Mouse (Mus musculus) B cell, adult 62 days (primary cell): ENCODE measurements around the gene Gm8127. TPM values are rescaled to one million over a fixed set of nuclear protein-coding genes. Genes with fewer than 3 reads are reported as not detected.

ENCODE experiments used
- total RNA-seq: library from RNA; stranded (reverse); gene quantifications from 4 replicates; pipeline ENCODE4 v1.2.4, GENCODE M21; 2023

The Gm8127 gene
- not detected in 4 replicates for total RNA-seq

GRCm38 (mm10) chr14:43293503-43293902, at the start of gene Gm8127:
Gm8127 (minus strand) TSS chr14:43293832.

GRCm38 (mm10) chr14:43274986-43275511, 18.6 kb downstream of the Gm8127 start, which contains the start of gene Gm9732:
Gm9732 (plus strand) TSS chr14:43275036.

GRCm38 (mm10) chr14:43258349-43258748, 35.3 kb downstream of the Gm8127 start, which contains the start of gene Gm8126:
Gm8126 (plus strand) TSS chr14:43258649.

Other genes starting within 250 kb of the Gm8127 start
- gene Gm8094, start 217.2 kb downstream of the Gm8127 start, total RNA-seq = not detected in 4 replicates
- gene Gm8104, start 193.2 kb downstream of the Gm8127 start, total RNA-seq = not detected in 4 replicates
- not detected in 4 replicates for gene Gm7233, start 114.0 kb downstream of the Gm8127 start, total RNA-seq
- gene Gm8122, start 58.5 kb downstream of the Gm8127 start, total RNA-seq = not detected in 4 replicates
- not detected in 4 replicates for gene Gm8126, start 35.2 kb downstream of the Gm8127 start, total RNA-seq
- not detected in 4 replicates for gene Gm9732, start 18.8 kb downstream of the Gm8127 start, total RNA-seq
- not detected in 4 replicates for gene 1700001F09Rik, start 54.0 kb upstream of the Gm8127 start, total RNA-seq
- gene Gm8138, start 122.5 kb upstream of the Gm8127 start, total RNA-seq = not detected in 4 replicates
- gene Gm5799, start 249.7 kb upstream of the Gm8127 start, total RNA-seq = not detected in 4 replicates